Mouse (Mus musculus) bone marrow, adult 2 months (tissue): ENCODE results near the gene Tmem117.

ENCODE experiments used
- CTCF ChIP-seq: fragments of 200-500 bp; IDR thresholded peaks from 2 replicates; pipeline ENCODE4 v1.5.1; 2011; ENCODE audit warnings: low read length, control low read depth; ENCODE audit not compliant: control insufficient read depth, insufficient read depth
- POLR2A ChIP-seq: fragments of 200-500 bp; IDR thresholded peaks from 2 replicates; pipeline ENCODE4 v1.6.1; 2011; ENCODE audit warnings: low read depth, mild to moderate bottlenecking, control low read depth, low read length, borderline replicate concordance; ENCODE audit not compliant: control insufficient read depth

DNA sequence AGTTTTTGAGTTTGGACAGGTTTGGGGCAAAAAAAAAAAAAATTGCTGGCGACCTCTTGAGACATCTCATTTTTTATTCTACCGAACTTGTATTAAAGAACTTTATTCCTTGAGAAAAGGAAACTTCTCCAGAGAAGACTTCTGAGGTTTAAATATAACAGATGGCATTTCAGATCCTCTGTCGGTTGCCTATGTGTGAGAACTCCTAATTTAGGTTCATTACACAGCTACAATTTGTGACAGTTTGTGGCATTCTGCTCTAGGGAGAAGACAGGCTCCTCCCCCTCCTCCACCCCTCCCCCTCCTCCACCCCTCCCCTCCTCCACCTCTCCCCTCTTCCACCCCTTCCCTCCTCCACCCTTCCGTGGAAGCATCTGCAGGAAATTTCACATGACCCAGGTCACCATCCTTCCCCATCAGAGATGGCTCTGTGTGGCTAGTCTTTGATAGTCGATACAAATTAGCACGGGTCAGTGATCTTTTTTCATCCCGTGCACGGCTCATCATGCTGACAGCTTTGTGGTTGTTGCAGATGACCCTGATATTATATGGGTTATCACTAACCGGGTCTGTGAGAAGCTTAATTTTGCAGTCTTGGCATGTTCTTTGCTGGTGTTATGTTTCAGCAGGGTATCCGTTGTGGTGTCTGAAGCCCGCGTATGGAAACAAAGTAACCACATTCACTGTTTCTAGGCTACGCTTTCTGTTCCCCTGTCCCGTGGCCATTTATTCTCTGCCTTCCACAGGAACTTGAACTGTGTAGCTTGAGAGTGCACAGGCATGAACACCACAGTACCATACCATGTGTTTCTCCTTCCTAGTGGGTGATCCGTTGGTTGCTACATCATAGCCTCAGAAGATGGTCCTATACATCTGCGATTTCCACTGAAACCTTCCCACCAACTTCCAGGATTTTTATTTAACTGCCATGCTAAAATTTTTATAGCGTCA, 147.4 kb downstream of the Tmem117 start:
- TF ChIP-seq CTCF (no peak), POLR2A (no peak)
